Mouse (Mus musculus): ENCODE data around the gene Lck.

GRCm38 (mm10) chr4:129618031-129618430, 44.6 kb upstream of the Lck start:
- TF ChIP-seq CTCF (IDR thresholded peaks at IDR 0.05; ENCODE audit: control insufficient read depth, insufficient read depth, insufficient read length), result no peak
- no peak for TF ChIP-seq MYOD1 (IDR thresholded peaks at IDR 0.05; ENCODE audit: control insufficient read depth, insufficient read length, low read depth)
- no peak for TF ChIP-seq CEBPB (IDR thresholded peaks at IDR 0.05; ENCODE audit: low read depth)
- TF ChIP-seq MAX (IDR thresholded peaks at IDR 0.05), result no peak
- TF ChIP-seq MYOG (IDR thresholded peaks at IDR 0.05; ENCODE audit: control insufficient read depth, extremely low read depth, insufficient read length), result no peak
- no peak for TF ChIP-seq USF1 (IDR thresholded peaks at IDR 0.05; ENCODE audit: low read depth)
